Mouse (Mus musculus) B cell, adult 2 months (primary cell): ENCODE results near the gene Miga2.
A peak's percentile ranks its signal among the peaks of the same experiment; 100 is the strongest.

Experiments
- DNase-seq, 2 experiments: peaks; one replicate each; pipeline ENCODE4 v3.0.0; 2022

The Miga2 gene

DNA sequence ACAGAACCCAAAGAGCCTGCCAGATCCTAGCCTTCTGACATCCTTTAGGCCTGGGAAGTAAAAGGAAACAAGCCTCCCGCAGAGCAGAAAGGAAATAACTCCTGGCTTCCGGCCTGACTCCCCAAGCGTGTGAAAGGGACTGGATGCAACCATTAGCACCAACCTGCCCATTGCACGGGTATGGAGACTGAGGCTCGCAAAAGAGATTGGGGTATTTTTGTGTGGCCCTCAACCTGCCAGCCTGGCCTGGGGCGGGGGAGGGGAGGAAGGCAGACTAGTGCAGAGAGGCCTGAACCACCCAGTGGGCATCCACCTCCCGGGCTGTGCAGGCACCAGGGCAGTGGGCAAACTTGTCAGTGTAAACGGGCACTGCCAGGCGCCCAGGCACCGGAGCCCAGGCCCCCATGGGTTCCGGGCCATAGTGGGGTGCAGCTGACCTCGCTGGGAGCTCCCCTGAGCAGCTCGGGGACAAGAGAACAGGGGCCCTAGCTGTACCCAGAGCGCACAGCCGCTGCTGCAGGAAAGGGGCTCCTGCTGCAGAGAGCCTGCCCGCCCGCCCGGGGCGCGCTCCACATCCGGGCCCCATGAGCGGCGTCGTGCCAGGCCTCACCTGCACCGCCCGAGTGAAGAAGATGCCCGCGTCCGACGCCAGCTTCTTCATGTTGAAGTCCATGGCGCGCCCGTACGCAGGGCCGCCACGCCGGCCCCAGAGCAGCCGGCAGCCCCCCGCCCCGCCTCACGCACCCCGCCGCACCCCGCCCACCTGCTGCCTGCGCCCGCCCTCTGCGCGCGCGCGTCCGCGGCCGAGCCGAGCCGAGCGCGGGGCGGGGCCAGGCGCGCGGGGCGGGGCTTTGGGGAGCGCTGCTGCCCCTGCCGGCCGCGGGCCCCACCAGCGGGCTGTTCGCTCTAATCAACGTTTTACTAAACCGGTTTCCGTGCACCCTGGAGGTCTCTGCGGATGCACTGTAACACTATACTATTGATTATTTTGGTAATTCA, 5.2 kb upstream of the Miga2 start, which contains the start of gene Sh3glb2:
TSS of gene Sh3glb2 (minus strand) at position 805 of the 999 bp plus-strand sequence.
- DNase-seq, result peak; percentile 91 to 95

DNA sequence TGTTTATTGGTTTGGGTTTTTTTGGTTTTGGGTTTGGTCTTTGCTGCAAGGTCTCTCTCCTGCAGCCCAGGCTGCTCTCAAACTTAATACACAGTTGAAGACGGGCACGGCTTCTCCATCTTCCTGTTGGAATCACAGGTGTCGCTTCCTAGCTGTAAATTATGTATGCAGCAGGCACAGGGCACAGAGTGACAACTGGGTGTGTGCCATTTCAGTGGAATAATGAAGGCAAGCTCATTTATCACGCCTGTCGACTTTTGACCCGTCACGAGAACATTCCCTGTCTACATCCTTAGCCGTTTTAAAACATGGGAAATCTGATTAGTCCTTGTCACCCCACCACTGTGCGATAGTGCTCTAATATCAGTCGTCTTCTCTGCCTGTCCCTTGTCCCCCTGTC, 3.4 kb upstream of the Miga2 start:
- no peak for DNase-seq

DNA sequence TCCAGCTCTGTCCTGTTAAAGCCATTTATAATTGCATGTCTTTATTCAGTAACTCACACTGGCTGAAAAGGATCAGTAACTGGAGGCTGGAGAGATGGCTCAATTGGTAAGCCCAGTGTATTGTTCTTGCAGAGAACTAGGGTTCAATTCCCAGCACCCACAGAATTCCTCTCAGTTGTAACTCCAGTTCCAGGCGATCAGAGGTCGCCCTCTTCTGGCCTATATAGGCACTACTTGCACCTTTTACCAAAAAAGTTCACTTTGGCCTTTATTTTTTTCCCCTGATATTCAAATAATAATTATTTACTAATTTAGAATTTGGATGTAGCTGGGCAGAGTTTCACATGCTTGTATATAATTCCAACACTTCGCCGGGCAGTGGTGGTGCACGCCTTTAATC, 1.2 kb upstream of the Miga2 start:
- DNase-seq, result peak; percentile 27 to 35

DNA sequence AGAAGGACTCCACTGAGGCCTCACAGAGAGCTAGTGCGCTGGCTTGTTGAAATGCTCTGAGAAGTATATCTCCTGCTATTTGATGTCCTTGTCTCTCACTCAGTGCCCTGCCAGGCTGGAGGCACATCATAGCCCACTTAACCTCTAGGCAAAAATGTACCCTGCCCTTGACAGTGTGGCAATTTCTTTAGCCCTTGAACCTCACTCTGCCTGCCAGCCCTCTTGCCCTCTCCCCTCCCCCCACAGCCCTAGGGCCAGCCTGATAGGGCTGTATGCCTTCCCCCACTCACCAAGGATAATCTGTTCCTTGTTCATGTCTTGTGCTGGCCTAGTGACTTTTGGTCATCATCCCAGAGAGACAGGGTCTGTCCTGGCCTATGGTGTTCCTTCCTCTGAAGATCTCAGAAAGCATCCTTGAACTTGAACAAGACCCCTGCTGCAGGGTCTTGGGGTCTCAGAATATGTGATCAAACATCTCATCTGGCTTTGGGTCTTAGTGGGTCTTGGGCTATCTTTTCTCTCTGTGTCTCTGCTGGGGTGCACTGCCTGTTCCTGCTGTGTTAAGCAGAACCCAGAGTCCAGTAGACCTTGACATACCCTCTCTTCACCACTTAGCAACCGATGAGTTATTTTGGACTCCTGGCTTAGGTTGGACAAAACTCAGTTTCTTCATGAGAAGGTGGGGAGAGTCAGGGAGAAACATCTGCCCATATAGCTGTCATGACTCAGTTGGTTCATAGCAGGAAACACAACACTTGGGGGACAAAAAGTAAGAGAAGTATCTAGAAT, 1.4 kb downstream of the Miga2 start:
- DNase-seq, result no peak

DNA sequence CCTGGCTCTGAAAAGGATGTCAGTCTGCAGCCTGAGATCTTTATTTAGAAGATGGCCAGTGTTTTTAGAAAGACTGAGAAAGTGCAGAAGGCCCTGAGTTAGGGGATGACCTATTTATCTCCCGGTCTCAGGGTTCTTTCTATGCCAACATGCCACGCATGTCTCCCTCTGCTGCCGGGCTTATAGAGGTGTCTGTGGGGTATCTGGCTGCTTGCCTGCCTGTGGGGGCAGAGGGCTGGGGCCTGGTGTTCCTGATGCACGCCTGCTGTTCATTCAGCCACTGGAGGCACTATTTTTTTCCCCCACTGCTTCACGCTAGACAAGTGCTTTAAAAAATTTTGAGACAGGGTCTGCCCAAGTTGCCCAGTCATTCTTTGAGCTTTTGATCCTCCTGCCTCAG, 2.2 kb downstream of the Miga2 start:
- DNase-seq, result no peak

DNA sequence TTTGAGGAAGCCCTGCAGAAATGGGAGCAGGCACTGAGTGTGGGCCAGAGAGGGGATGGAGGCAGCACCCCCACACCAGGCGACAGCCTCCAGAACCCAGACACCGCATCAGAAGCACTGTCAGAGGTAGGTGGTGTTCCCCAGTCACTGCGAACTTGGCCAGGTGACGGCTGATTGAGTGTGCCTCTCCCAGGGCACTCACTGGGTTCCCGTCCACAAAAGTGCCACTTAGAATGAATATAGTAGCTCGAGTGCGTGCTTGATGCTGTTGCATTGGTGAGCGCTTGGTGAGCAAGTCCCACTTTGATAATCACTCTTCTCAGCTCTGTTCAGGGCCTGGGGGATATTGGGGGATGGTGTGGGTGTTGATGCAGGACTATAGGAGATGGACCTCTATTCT, 7.5 kb downstream of the Miga2 start:
- no peak for DNase-seq

DNA sequence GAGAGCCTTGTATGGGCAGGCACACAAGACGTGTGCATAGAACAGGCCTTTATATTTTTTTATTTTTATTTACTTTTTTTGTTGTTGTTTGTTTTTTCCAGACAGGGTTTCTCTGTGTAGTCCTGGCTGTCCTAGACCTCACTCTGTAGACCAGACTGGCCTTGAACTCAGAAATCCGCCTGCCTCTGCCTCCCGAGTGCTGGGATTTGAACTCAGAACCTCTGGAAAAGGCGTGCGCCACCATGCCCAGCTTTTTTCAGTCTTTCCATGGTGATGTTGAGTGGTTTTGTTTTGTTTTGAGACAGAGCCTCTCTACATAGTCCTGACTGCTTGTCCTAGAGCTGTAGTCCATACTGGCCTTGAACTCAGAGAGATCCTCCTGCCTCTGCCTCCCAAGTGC, 8.7 kb downstream of the Miga2 start:
- no peak for DNase-seq

DNA sequence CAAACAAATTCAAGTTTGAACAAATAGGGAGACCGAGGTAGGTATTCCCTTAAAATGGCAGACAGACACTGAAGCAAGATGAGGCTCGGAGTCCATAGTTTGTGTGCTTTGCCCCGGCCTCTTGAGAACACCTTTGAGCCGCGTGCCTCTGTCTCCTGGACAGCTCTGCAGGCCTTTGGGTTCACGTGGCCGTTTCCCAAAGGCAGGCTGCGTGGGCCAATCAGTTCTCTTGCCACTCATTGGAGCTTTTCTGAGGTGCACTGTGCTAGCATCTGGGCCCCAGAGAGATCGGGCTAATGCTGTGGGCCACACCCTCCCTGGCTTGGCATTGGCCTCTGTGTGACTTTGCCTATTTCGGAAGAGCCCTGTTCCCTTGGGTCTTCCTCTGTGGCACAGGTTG, 11.9 kb downstream of the Miga2 start:
- no peak for DNase-seq

DNA sequence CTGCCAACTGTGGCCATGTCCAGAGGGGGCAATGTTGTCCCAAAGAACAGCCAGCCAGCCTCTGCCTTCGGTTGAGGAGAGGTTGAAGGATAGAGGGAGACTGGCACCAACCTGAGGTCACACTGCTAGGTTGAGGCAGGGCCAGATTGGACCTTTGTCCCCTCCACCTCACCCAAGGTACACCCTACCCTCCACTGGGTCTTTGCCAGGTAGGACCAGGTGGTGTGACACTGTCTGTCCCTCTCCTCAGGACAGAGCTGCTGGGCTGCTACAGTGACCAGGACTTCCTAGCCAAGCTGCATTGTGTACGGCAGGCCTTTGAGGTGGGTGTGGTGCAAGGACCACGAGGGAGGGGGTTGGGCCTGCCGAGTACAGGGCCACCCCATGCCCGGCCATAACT, 13.7 kb downstream of the Miga2 start:
- DNase-seq, result no peak

DNA sequence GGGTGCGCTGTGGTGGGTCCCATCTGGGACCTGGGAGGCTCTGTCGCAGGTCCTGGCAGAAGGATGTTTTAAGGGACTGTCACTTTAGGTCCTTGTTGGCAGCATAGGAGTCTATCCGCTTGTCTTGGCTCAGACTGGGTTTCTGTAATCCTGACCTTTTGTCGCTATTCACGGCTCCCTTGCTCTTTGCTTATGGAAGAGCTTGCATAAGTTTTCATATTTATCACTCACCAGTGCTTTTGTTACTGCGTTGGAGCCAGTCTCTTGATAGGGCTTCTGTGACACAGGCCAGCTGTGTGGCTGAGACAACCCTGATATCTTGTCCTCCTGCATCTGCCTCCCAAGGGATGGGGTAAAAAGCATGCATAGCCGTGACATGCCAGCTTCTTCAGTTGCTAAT, 15.3 kb downstream of the Miga2 start:
- no peak for DNase-seq

DNA sequence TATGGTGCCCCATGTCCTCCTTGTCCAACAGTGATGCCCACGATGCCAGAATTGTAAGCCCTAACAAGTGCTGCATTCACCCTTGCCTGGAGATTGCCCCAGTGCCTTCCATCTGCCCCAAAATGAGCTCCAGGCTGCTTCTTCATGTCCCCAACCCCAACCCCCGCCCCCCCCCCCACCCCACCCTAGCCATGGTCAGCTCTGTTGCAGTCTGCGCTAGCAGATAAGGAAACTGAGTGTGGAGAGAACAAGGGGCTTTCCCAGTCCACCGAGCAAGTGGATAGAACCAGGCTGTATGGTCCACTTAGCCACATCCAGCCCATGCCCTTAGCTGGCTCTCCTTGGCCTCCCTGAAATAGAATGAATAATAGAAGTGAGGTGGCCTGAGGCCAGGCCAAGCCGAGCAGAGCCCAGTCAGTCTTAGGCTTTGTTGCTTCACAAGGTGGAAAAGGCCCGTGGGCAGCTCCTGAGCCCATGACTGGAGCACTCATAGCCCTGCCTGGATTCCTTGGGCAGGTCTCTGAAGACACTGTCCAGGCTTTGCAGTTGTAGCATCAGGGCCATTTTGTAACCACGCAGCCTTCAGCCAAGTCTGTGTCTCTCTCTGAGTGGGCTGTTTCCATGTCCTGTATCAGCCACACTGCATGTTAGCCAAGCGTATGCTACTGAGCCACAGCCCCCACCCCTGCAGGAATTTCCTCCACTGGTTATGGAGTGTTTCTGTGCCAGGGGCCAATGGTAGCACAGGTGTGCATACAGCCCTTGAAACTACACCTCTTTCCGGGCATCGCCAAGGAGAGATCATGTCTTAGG, 16.7 kb downstream of the Miga2 start:
- no peak for DNase-seq

DNA sequence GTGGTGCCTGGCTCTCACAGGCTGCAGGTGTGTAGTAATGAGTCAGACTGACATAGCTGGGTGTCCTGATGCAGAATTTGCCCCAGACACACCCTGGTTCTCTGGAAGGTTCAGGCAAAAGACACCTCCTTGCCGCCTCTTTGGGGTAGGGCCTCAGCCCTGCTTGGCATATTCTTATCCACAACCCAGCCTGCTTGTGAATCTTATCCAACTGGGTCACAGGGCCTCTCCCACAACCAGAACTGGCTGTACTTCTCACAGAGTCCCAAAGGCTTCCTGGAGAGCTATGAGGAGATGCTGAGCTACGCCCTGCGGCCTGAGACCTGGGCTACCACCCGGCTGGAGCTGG, 17.3 kb downstream of the Miga2 start:
- no peak for DNase-seq

DNA sequence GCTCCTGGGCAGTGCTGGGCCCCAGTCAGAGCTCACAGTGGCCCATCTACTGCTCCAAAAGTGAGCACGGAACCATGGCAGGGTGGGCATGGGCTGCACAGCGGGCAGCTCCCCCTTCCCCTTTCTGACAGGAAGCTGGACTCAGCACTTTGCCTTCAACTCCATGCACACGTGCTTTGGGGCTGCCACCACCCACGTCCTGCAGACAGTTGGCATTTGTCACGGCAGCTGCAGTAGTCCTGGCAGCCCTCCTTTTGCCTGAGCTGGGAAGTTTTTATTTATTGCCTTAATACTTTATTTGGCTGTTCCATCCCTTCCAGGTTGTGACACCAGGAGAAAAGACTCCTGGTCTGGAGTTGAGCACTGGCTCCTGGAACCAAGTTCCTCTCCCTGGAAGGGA, 20.8 kb downstream of the Miga2 start:
- no peak for DNase-seq

DNA sequence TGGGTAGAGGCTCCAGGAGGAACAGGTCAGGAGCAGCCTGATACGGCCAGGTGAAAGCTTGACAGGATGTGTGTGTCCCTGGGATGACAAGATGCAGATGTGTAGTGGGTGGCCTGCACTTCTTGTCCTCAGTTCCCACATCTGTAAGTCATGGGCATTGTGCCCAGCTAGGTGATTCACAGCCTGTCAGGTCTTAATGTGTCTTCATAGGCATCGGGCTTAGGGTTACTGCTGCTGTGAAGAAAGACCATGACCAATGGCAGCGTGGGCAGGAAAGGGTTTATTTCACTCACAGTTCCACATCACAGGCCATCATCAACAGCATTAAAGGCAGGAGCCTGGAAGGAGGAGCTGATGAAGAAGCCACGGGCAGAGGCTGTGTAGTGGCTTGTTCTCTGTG, 21.6 kb downstream of the Miga2 start:
- no peak for DNase-seq

DNA sequence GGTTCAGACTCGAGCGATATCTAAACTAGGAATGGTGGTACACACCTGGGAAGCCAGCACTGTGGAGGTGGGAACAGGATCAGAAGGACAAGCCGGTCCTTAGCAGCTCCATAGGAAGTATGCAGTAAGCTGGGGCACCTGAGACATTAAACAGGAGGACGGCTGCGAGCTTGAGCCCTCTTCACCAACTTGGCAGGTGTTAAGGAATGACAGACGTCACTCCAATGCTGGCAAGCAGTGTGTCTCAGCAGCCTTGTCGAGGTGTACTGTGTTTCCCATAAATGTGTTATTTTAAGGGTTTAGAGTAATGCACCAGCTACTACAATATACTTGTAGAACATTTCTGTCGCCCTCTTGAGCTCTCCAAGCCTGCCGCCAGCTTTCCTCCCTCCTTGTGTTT, 22.9 kb downstream of the Miga2 start:
- DNase-seq, result no peak

DNA sequence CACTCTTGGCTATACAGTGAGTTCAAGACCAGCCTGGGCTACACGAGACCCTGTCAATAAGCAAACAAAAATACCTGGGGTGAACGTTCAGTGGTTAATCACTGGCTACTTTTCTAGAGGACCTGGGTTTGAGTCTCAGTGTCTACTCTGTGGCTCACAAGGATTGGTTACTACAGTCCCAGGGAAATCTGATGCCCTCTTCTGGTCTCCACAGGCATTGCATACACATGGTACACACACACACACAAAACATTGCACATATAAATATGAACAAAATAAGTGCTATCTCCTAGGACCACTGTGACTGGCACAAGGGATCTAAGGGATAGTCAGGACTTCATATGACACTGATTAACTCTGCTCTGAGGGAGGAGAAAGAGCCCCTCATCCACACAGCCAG, 25.0 kb downstream of the Miga2 start:
- no peak for DNase-seq

DNA sequence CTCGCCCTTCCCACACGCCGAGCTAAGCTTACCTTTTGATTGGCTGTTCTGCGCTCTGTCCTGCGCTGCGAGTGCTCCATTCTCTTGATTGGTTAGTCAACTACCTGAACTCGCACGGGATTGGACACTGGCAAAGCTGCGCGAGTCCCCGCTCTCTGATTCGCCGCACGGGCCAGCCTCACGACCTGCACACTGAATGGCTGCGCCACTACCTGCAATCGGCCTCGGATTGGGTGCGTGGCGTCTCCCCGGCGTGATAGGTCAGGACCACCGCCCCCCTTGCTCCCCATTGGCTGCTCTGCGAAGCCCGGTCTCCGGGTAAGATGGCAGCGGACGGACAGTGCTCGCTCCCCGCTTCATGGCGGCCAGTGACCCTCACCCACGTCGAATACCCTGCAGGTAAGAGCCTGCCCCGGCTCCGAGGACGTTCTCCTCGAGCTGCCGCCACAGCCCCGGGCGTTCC, 28.1 kb downstream of the Miga2 start, which contains the start of gene Dolpp1:
TSS of gene Dolpp1 (plus strand) at position 141 of the 463 bp plus-strand sequence.
- peak; percentile 95 to 96 for DNase-seq

DNA sequence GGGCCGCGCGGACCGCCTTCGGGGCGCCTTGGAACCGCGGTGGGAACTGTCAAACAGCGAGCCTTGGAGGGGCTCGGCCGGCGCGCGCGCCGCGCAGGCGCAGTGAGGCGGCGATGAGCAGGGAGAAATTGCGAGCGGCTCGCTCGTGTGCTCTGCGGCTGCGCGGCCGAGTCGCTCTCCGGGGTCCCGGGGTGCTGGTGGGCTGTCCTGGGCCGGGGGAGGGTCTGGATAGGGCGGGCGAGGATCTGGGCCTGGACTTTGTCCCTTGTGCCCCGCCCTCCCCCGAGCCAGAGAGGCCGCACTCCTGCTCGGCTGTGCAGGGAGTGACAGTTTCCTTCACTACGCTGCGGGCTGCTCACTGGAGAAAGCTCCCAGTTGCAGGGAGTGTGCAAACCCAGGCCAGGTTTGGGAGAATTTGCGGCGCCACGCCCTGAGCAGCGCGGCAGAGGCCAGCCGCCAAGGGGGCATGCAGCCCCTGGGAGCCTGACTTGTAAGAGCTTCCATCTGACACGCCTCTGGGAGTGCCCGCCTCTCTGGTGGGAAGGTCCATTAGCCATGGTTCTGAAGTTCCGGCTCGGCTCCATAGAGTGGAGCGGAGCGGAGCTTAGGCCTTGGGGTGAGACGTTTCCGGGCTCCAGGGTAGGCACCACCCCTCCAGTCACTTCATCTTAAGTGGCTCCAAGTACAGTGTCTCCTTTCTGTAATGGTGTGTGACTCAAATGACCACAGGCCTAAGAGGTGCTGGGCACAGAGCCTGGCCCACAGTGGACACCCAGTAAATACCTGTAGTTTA, 28.7 kb downstream of the Miga2 start:
- peak; percentile 37 to 39 for DNase-seq

DNA sequence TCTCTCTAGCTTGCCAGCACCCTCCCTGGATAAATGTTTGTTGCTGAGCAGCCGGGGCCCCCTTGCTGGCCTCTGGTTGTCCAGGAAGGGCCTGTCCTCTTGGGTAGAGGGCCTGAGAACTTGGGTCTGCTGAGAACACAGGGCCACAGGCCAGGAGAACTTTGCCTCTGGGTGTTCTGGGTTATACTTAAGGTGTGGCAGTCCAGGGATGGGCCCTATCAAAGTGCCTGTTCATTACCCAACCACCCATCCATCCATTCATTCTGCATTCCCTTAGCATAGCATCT, 29.3 kb downstream of the Miga2 start:
- DNase-seq, result no peak

DNA sequence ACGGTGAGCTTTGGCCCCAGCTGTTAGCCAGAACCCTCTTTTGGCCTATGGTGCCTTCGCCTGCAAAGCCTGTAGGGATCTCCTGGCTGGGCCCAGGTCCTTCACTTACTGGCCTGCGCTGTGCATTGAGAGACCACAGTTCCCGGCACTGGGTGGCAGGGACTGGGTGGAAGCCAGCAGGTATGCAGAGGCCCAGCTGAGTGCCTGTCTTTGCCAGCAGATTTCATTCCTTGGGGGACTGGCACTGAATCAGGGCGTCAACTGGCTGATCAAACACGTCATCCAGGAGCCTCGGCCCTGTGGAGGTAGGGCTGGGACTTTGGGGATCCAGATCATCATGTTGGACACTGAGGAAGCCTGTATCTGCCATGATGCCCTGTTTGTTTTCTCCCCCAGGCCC, 31.7 kb downstream of the Miga2 start:
- no peak for DNase-seq

DNA sequence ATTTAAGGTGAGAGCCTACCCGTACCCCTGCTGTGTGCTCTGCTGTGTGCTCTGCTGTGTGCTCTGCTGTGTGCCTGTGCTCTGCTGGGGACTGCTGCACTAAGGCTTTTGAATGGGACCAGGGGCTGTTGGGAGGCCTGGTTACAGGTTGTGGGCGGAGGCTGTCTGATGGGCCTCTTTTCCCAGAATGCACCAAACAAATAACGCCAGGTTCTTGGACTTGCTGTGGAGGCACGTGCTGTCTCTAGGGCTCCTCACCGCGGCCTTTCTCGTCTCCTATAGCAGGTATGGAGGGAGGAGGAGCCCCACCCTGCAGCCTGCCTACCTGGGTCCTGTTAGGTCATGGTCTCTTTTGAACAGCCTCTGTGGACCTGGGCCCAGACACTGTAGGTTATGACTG, 32.2 kb downstream of the Miga2 start:
- no peak for DNase-seq

DNA sequence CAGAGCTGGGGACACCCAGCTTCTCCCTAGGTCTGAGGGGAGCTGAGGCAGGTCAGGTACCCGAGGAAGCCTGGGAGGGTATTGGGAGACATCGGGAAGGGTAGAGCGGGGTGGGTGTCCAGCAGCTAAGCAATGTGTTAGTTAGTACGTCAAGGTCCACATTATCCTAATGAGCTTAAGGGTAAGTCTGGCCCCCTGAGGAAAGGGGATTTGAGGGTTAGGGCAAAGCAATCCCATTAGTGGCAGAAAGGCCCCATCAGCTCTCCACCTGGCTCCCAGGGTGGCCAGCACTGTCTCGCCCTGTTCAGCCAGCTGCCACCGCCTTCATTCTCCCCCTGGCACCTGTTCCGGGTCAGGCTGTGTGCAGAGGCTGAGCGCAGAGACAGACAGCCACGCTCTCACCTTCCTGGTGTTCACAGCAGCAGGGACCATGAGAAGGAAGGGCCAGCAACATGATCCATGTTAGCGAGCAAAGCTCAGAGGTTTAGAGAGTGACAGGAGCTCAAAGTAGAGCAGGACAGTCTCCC, 34.0 kb downstream of the Miga2 start:
- no peak for DNase-seq
